Mouse (Mus musculus): Measurements from ENCODE around the gene A030003K21Rik.

A030003K21Rik gene

GRCm38 (mm10) chr1:82905886-82906285, 37.3 kb downstream of the A030003K21Rik start:
- DNase-seq, result no peak

DNA sequence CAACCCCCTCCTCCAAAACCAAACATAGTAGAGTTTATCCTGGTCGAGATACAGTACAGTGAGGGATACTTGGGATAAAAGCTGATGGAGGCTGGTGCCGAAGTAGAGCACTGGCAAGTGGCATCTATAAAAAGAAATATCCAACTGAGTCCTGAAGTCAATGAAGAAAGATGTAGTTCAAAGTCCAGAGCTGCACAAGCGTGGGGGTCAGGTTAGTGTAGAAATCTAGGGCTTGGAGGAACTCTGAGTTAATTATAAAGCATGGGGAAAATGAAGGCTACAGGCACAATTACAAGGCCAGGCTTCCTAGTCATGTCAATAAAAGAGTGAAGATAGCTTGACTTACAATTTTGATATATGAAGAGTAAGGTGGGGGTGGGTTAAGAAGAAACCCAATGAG, 42.0 kb downstream of the A030003K21Rik start:
- peak; percentile 59 for DNase-seq

- no peak for DNase-seq
These were observed 42.6 kb downstream of the A030003K21Rik start for GRCm38 (mm10) chr1:82900567-82900966.

GRCm38 (mm10) chr1:82893269-82893668, 49.9 kb downstream of the A030003K21Rik start:
- DNase-seq, result no peak

All from kidney, adult 9 months (tissue).